Mouse (Mus musculus): ENCODE results near the gene Gm49366. TPM values are rescaled to one million over a fixed set of nuclear protein-coding genes. Genes with fewer than 3 reads are reported as not detected.
A peak's percentile ranks its signal among the peaks of the same experiment; 100 is the strongest.
"Not testable (repeated sequence)": the region's sequence is repeated elsewhere in the genome, so short reads cannot be mapped to it uniquely, and the experiment has no call there.

Gene Gm49366
- total and polyA plus RNA-seq, 2 experiments from 2014 or later: not detected

- Histone ChIP-seq H3K9ac (replicated peaks; ENCODE audit: low read length, poor library complexity, severe bottlenecking) (no peak overlapping the region), H3K36me3 (ENCODE audit: insufficient read depth, low read length) (no peaks in the 10 kb centered on the region), H3K4me2 (ENCODE audit: low read depth, low read length, poor library complexity, severe bottlenecking) (no peak overlapping the region), H3K27ac (ENCODE audit: low read depth, low read length) (no peak overlapping the region), H3K4me1 (ENCODE audit: insufficient read depth, low read length) (no peaks in the 10 kb centered on the region), H3K27me3 (ENCODE audit: insufficient read depth, low read length) (no peaks in the 10 kb centered on the region), H3K9me3 (ENCODE audit: low read length) (no peaks in the 10 kb centered on the region), H3K4me3 (ENCODE audit: low read depth, low read length) (no peak overlapping the region)
- no peak for DNase-seq (ENCODE audit: low spot score)
- WGBS: 87% methylated on average over 1 of the region's 1 CpGs
- TF ChIP-seq CTCF (IDR thresholded peaks at IDR 0.05): no peak
- no peak for ATAC-seq (ENCODE audit: low FRiP score)
These were observed 34.9 kb upstream of the Gm49366 start for GRCm38 (mm10) chr12:84003866-84004265.

- peak overlapping the region; percentile 57 for H3K27ac ChIP-seq (ENCODE audit: low read depth, low read length)
- ATAC-seq (ENCODE audit: low FRiP score): no peak
- H3K4me2 ChIP-seq (ENCODE audit: low read depth, low read length, poor library complexity, severe bottlenecking): no peak overlapping the region
These were observed 30.5 kb upstream of the Gm49366 start for GRCm38 (mm10) chr12:84008251-84008650.

DNA sequence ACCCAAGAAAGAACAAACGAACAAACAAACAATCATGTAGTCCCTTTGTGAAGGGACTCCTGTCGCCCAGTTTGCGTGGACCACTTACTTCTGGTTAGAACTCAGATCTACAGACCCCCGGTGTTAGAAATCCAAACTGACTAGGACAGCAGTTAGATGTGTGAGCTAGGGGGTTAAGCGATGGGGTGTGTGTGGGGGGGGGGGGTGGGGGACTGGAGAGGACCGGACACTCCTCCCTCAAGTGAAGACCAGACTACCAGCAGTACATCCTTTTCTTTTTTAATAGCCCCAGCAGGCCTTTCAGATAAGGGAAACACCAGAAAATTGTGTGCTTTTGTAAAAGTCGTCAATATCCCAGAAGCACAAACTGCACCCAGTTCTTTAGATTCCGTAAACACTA, 30.0 kb upstream of the Gm49366 start:
- 0 out of 2 replicates have a peak, but pooled peaks have one; percentile 55 for ATAC-seq (ENCODE audit: low FRiP score)
- Histone ChIP-seq H3K4me1 (ENCODE audit: insufficient read depth, low read length) (peaks cover 9% of the 10 kb centered on the region; the same call in 1 of the 2 replicates), H3K36me3 (ENCODE audit: insufficient read depth, low read length) (no peaks in the 10 kb centered on the region), H3K9me3 (ENCODE audit: low read length) (no peaks in the 10 kb centered on the region), H3K4me3 (ENCODE audit: low read depth, low read length) (peak overlapping the region; percentile 45), H3K4me2 (ENCODE audit: low read depth, low read length, poor library complexity, severe bottlenecking) (peak overlapping the region; percentile 55), H3K9ac (replicated peaks; ENCODE audit: low read length, poor library complexity, severe bottlenecking) (no peak overlapping the region), H3K27me3 (ENCODE audit: insufficient read depth, low read length) (no peaks in the 10 kb centered on the region), H3K27ac (ENCODE audit: low read depth, low read length) (peak overlapping the region; percentile 57)
- WGBS: 33% methylated on average over 8 of the region's 8 CpGs
- DNase-seq (ENCODE audit: low spot score): no peak
- no peak for TF ChIP-seq CTCF (IDR thresholded peaks at IDR 0.05)

More at GRCm38 (mm10) chr12:84008251-84008650, 30.5 kb upstream of the Gm49366 start:
- TF ChIP-seq CTCF (IDR thresholded peaks at IDR 0.05): no peak
- Histone ChIP-seq H3K4me1 (ENCODE audit: insufficient read depth, low read length) (peaks cover 9% of the 10 kb centered on the region; the same call in 1 of the 2 replicates), H3K36me3 (ENCODE audit: insufficient read depth, low read length) (no peaks in the 10 kb centered on the region), H3K4me3 (ENCODE audit: low read depth, low read length) (no peak overlapping the region), H3K9ac (replicated peaks; ENCODE audit: low read length, poor library complexity, severe bottlenecking) (no peak overlapping the region), H3K27me3 (ENCODE audit: insufficient read depth, low read length) (no peaks in the 10 kb centered on the region), H3K9me3 (ENCODE audit: low read length) (no peaks in the 10 kb centered on the region)
- DNase-seq (ENCODE audit: low spot score): no peak
- 89% methylated on average over 11 of the region's 12 CpGs for WGBS

GRCm38 (mm10) chr12:84009171-84009965, 29.4 kb upstream of the Gm49366 start, which contains the start of gene Acot1:
Gene Acot1, plus strand, starts transcription at chr12:84009490.
- 1% methylated on average over 46 of the region's 70 CpGs for WGBS
- ATAC-seq (ENCODE audit: low FRiP score) (peak; percentile 93), DNase-seq (ENCODE audit: low spot score) (peak; percentile 89)
- H3K36me3 ChIP-seq (ENCODE audit: insufficient read depth, low read length); H3K4me1 ChIP-seq (ENCODE audit: insufficient read depth, low read length); H3K9ac ChIP-seq (replicated peaks; ENCODE audit: low read length, poor library complexity, severe bottlenecking); H3K9me3 ChIP-seq (ENCODE audit: low read length); H3K27me3 ChIP-seq (ENCODE audit: insufficient read depth, low read length): not testable (repeated sequence)
- Histone ChIP-seq H3K4me3 (ENCODE audit: low read depth, low read length) (peak within 1 kb of the TSS; percentile 45), H3K4me2 (ENCODE audit: low read depth, low read length, poor library complexity, severe bottlenecking) (peak within 1 kb of the TSS; percentile 55), H3K27ac (ENCODE audit: low read depth, low read length) (peak within 1 kb of the TSS; percentile 57)

GRCm38 (mm10) chr12:84010201-84010600, 28.5 kb upstream of the Gm49366 start:
- H3K9ac ChIP-seq (replicated peaks; ENCODE audit: low read length, poor library complexity, severe bottlenecking): no peak overlapping the region; the same call in 1 of the 2 replicates
- DNase-seq (ENCODE audit: low spot score) (no peak), ATAC-seq (ENCODE audit: low FRiP score) (no peak)
- H3K36me3 ChIP-seq (ENCODE audit: insufficient read depth, low read length): no peaks in the 10 kb centered on the region
- H3K27ac ChIP-seq (ENCODE audit: low read depth, low read length): peak overlapping the region; percentile 14; the same call in 1 of the 2 replicates
- peak overlapping the region; percentile 45 for H3K4me3 ChIP-seq (ENCODE audit: low read depth, low read length)
- H3K27me3 ChIP-seq (ENCODE audit: insufficient read depth, low read length): no peaks in the 10 kb centered on the region
- H3K4me1 ChIP-seq (ENCODE audit: insufficient read depth, low read length): peaks cover 9% of the 10 kb centered on the region; the same call in 1 of the 2 replicates
- H3K9me3 ChIP-seq (ENCODE audit: low read length): no peaks in the 10 kb centered on the region
- 63% methylated on average over 3 of the region's 3 CpGs for WGBS
- H3K4me2 ChIP-seq (ENCODE audit: low read depth, low read length, poor library complexity, severe bottlenecking): peak overlapping the region; percentile 55
- no peak for TF ChIP-seq CTCF (IDR thresholded peaks at IDR 0.05)

Measured in midbrain, postnatal 0 days (tissue).